Mouse (Mus musculus): ENCODE results near the gene Rnf145. TPM values are rescaled to one million over a fixed set of nuclear protein-coding genes. Genes with fewer than 3 reads are reported as not detected.

Rnf145 gene
- polyA plus RNA-seq, 1 experiment from 2014 or later: 123 TPM

- no peak overlapping the region for H3K4me3 ChIP-seq
- H3K27me3 ChIP-seq (replicated peaks): no peaks in the 10 kb centered on the region
- ATAC-seq (replicated peaks): no peak
- no peaks in the 10 kb centered on the region for H3K36me3 ChIP-seq (replicated peaks)
- no peak overlapping the region for H3K4me2 ChIP-seq
- no peak overlapping the region for H3K27ac ChIP-seq
- WGBS: 45% methylated on average over 3 of the region's 3 CpGs
- no peak overlapping the region for H3K9ac ChIP-seq
- no peaks in the 10 kb centered on the region for H3K9me3 ChIP-seq
- no peaks in the 10 kb centered on the region for H3K4me1 ChIP-seq
Measured at GRCm38 (mm10) chr11:44496217-44496616, 22.5 kb upstream of the Rnf145 start.

GRCm38 (mm10) chr11:44498412-44499272, 20.1 kb upstream of the Rnf145 start:
- ATAC-seq (replicated peaks): no peak
- Histone ChIP-seq H3K36me3 (replicated peaks) (no peaks in the 10 kb centered on the region), H3K4me1 (no peaks in the 10 kb centered on the region), H3K4me2 (no peak overlapping the region), H3K9me3 (no peaks in the 10 kb centered on the region), H3K27me3 (replicated peaks) (no peaks in the 10 kb centered on the region), H3K9ac (no peak overlapping the region), H3K4me3 (no peak overlapping the region), H3K27ac (no peak overlapping the region)
- WGBS: 75% methylated on average over 13 of the region's 13 CpGs

- Histone ChIP-seq H3K27me3 (replicated peaks) (no peaks in the 10 kb centered on the region), H3K27ac (no peak overlapping the region), H3K9me3 (no peaks in the 10 kb centered on the region), H3K4me3 (no peak overlapping the region), H3K9ac (no peak overlapping the region), H3K36me3 (replicated peaks) (no peaks in the 10 kb centered on the region), H3K4me2 (no peak overlapping the region), H3K4me1 (no peaks in the 10 kb centered on the region)
- no peak for ATAC-seq (replicated peaks)
- 85% methylated on average over 7 of the region's 7 CpGs for WGBS
Measured at GRCm38 (mm10) chr11:44500966-44501365, 17.8 kb upstream of the Rnf145 start.

GRCm38 (mm10) chr11:44501477-44501876, 17.3 kb upstream of the Rnf145 start:
- WGBS: 94% methylated on average over 2 of the region's 2 CpGs
- no peaks in the 10 kb centered on the region for H3K9me3 ChIP-seq
- no peak overlapping the region for H3K4me3 ChIP-seq
- no peaks in the 10 kb centered on the region for H3K27me3 ChIP-seq (replicated peaks)
- H3K36me3 ChIP-seq (replicated peaks): no peaks in the 10 kb centered on the region
- no peak for ATAC-seq (replicated peaks)
- H3K4me1 ChIP-seq: no peaks in the 10 kb centered on the region
- H3K4me2 ChIP-seq: no peak overlapping the region
- no peak overlapping the region for H3K27ac ChIP-seq
- no peak overlapping the region for H3K9ac ChIP-seq

GRCm38 (mm10) chr11:44502931-44503330, 15.8 kb upstream of the Rnf145 start:
- no peak overlapping the region for H3K9ac ChIP-seq
- no peak overlapping the region for H3K4me3 ChIP-seq
- no peaks in the 10 kb centered on the region for H3K27me3 ChIP-seq (replicated peaks)
- H3K4me2 ChIP-seq: no peak overlapping the region
- no peak overlapping the region for H3K27ac ChIP-seq
- H3K4me1 ChIP-seq: no peaks in the 10 kb centered on the region
- ATAC-seq (replicated peaks): no peak
- no peaks in the 10 kb centered on the region for H3K9me3 ChIP-seq
- H3K36me3 ChIP-seq (replicated peaks): no peaks in the 10 kb centered on the region
- 35% methylated on average over 5 of the region's 5 CpGs for WGBS

- H3K27ac ChIP-seq: no peak overlapping the region
- WGBS: 88% methylated on average over 7 of the region's 7 CpGs
- ATAC-seq (replicated peaks): no peak
Measured at GRCm38 (mm10) chr11:44504146-44504545, 14.6 kb upstream of the Rnf145 start.

GRCm38 (mm10) chr11:44504761-44505160, 14.0 kb upstream of the Rnf145 start:
- Histone ChIP-seq H3K4me1 (no peaks in the 10 kb centered on the region), H3K4me3 (no peak overlapping the region), H3K4me2 (no peak overlapping the region), H3K9me3 (no peaks in the 10 kb centered on the region), H3K27ac (no peak overlapping the region), H3K36me3 (replicated peaks) (no peaks in the 10 kb centered on the region), H3K27me3 (replicated peaks) (no peaks in the 10 kb centered on the region), H3K9ac (no peak overlapping the region)
- no peak for ATAC-seq (replicated peaks)
- WGBS: 83% methylated on average over 3 of the region's 3 CpGs

More at GRCm38 (mm10) chr11:44504146-44504545, 14.6 kb upstream of the Rnf145 start:
- no peak overlapping the region for H3K4me2 ChIP-seq
- no peak overlapping the region for H3K9ac ChIP-seq
- H3K9me3 ChIP-seq: no peaks in the 10 kb centered on the region
- H3K36me3 ChIP-seq (replicated peaks): no peaks in the 10 kb centered on the region
- no peaks in the 10 kb centered on the region for H3K4me1 ChIP-seq
- no peaks in the 10 kb centered on the region for H3K27me3 ChIP-seq (replicated peaks)
- H3K4me3 ChIP-seq: no peak overlapping the region

- no peak overlapping the region for H3K4me3 ChIP-seq
- H3K36me3 ChIP-seq (replicated peaks): no peaks in the 10 kb centered on the region
- H3K9ac ChIP-seq: no peak overlapping the region
- 78% methylated on average over 4 of the region's 4 CpGs for WGBS
- no peaks in the 10 kb centered on the region for H3K9me3 ChIP-seq
- H3K27me3 ChIP-seq (replicated peaks): no peaks in the 10 kb centered on the region
- no peak for ATAC-seq (replicated peaks)
- no peaks in the 10 kb centered on the region for H3K4me1 ChIP-seq
- H3K4me2 ChIP-seq: no peak overlapping the region
- H3K27ac ChIP-seq: no peak overlapping the region
Measured at GRCm38 (mm10) chr11:44508876-44509275, 9.9 kb upstream of the Rnf145 start.

GRCm38 (mm10) chr11:44509906-44510305, 8.9 kb upstream of the Rnf145 start:
- Histone ChIP-seq H3K4me3 (no peak overlapping the region), H3K9me3 (no peaks in the 10 kb centered on the region), H3K27me3 (replicated peaks) (no peaks in the 10 kb centered on the region), H3K9ac (no peak overlapping the region), H3K4me2 (no peak overlapping the region), H3K36me3 (replicated peaks) (no peaks in the 10 kb centered on the region), H3K27ac (no peak overlapping the region), H3K4me1 (no peaks in the 10 kb centered on the region)
- ATAC-seq (replicated peaks): no peak
- WGBS: 88% methylated on average over 2 of the region's 2 CpGs

GRCm38 (mm10) chr11:44510371-44510770, 8.4 kb upstream of the Rnf145 start:
- Histone ChIP-seq H3K27me3 (replicated peaks) (no peaks in the 10 kb centered on the region), H3K27ac (no peak overlapping the region), H3K9me3 (no peaks in the 10 kb centered on the region), H3K36me3 (replicated peaks) (no peaks in the 10 kb centered on the region), H3K4me3 (no peak overlapping the region), H3K4me1 (no peaks in the 10 kb centered on the region), H3K4me2 (no peak overlapping the region), H3K9ac (no peak overlapping the region)
- WGBS: 85% methylated on average over 7 of the region's 7 CpGs
- ATAC-seq (replicated peaks): no peak

GRCm38 (mm10) chr11:44512044-44513025, 6.4 kb upstream of the Rnf145 start:
- Histone ChIP-seq H3K27ac (no peak overlapping the region), H3K4me2 (no peak overlapping the region), H3K4me1 (no peaks in the 10 kb centered on the region), H3K9me3 (no peaks in the 10 kb centered on the region), H3K9ac (no peak overlapping the region), H3K27me3 (replicated peaks) (no peaks in the 10 kb centered on the region), H3K4me3 (no peak overlapping the region), H3K36me3 (replicated peaks) (no peaks in the 10 kb centered on the region)
- ATAC-seq (replicated peaks): no peak
- 83% methylated on average over 14 of the region's 14 CpGs for WGBS

GRCm38 (mm10) chr11:44513026-44513422, 5.7 kb upstream of the Rnf145 start:
- Histone ChIP-seq H3K4me2 (no peak overlapping the region), H3K9me3 (no peaks in the 10 kb centered on the region), H3K27me3 (replicated peaks) (no peaks in the 10 kb centered on the region), H3K4me1 (peaks cover 5% of the 10 kb centered on the region), H3K9ac (no peak overlapping the region), H3K27ac (no peak overlapping the region), H3K36me3 (replicated peaks) (no peaks in the 10 kb centered on the region), H3K4me3 (no peak overlapping the region)
- ATAC-seq (replicated peaks): no peak
- 74% methylated on average over 2 of the region's 2 CpGs for WGBS

Measured in midbrain, embryonic 15.5 days (tissue).